Comparison of ENCODE assay signal across 20 mouse cellular contexts in genomic region chr3:22008432-22008831, GRCm38 (mm10).
DNase-seq lines count a peak whose midpoint lies in the region; ATAC-seq and TF ChIP-seq lines count a peak whose summit lies in the region.
"Had no signal": no experiment of that assay in that cellular context is flagged by ENCODE, and none has a peak within 500 bp of the region (broad histone marks: within the 10 kb centered on the region; RNA-seq: fewer than 3 reads in every experiment).

No protein-coding gene starts in this region.

- H3K4me1 ChIP-seq in kidney, adult 2 months (ENCODE audit: control insufficient read depth, insufficient read depth, low read length), result peaks cover 17% of the 10 kb centered on the region; the same call in 1 of the 2 replicates
- no peaks in the 10 kb centered on the region for H3K4me1 ChIP-seq in kidney, embryonic 14.5 days (ENCODE audit: control insufficient read depth, insufficient read depth, low read length)
- peaks cover 6% of the 10 kb centered on the region; the same call in 1 of the 2 replicates for H3K4me1 ChIP-seq in lung, postnatal 0 days (ENCODE audit: insufficient read depth, low read depth, low read length)
- H3K4me1 ChIP-seq in midbrain, postnatal 0 days (ENCODE audit: insufficient read depth, low read length), result no peaks in the 10 kb centered on the region
- H3K4me1 ChIP-seq: embryonic facial prominence, embryonic 13.5 days; forebrain, embryonic 13.5 days; hindbrain, embryonic 13.5 days had no signal

- no peaks in the 10 kb centered on the region for H3K27me3 ChIP-seq in kidney, adult 2 months (replicated peaks; ENCODE audit: control insufficient read depth, insufficient read depth, low read length)
- no peaks in the 10 kb centered on the region for H3K27me3 ChIP-seq in kidney, embryonic 14.5 days (ENCODE audit: control insufficient read depth, insufficient read depth, low read length)
- no peaks in the 10 kb centered on the region for H3K27me3 ChIP-seq in lung, postnatal 0 days (replicated peaks; ENCODE audit: insufficient read depth, low read length)
- no peaks in the 10 kb centered on the region for H3K27me3 ChIP-seq in midbrain, postnatal 0 days (ENCODE audit: insufficient read depth, low read length)
- H3K27me3 ChIP-seq: embryonic facial prominence, embryonic 13.5 days; forebrain, embryonic 13.5 days; heart, embryonic 15.5 days; hindbrain, embryonic 13.5 days had no signal

- TF ChIP-seq EP300 in lung, postnatal 0 days (IDR thresholded peaks at IDR 0.05), result no peak

- peak overlapping the region; percentile 67; the same call in 1 of the 2 replicates for H3K27ac ChIP-seq in kidney, adult 2 months (ENCODE audit: insufficient read depth, low read depth, low read length)
- no peak overlapping the region for H3K27ac ChIP-seq in kidney, embryonic 14.5 days (ENCODE audit: low read depth, low read length)
- H3K27ac ChIP-seq in lung, postnatal 0 days (ENCODE audit: low read length), result no peak overlapping the region
- no peak overlapping the region for H3K27ac ChIP-seq in midbrain, postnatal 0 days (ENCODE audit: low read depth, low read length)
- H3K27ac ChIP-seq: embryonic facial prominence, embryonic 13.5 days; forebrain, embryonic 13.5 days; heart, adult 2 months; heart, embryonic 15.5 days; hindbrain, embryonic 13.5 days had no signal

- no peak overlapping the region for H3K4me2 ChIP-seq in kidney, embryonic 14.5 days (replicated peaks; ENCODE audit: low read depth, low read length)
- H3K4me2 ChIP-seq in lung, postnatal 0 days (replicated peaks; ENCODE audit: low read depth, low read length), result no peak overlapping the region
- no peak overlapping the region for H3K4me2 ChIP-seq in midbrain, postnatal 0 days (ENCODE audit: low read depth, low read length, poor library complexity, severe bottlenecking)
- H3K4me2 ChIP-seq: embryonic facial prominence, embryonic 13.5 days; forebrain, embryonic 13.5 days; heart, embryonic 11.5 days; heart, embryonic 15.5 days; hindbrain, embryonic 13.5 days had no signal

- WGBS in kidney, adult 2 months, result 51% methylated on average over 5 of the region's 5 CpGs
- WGBS in kidney, embryonic 14.5 days, result 80% methylated on average over 5 of the region's 5 CpGs
- 61% methylated on average over 5 of the region's 5 CpGs for WGBS in lung, postnatal 0 days
- WGBS in midbrain, postnatal 0 days, result 94% methylated on average over 5 of the region's 5 CpGs

- ATAC-seq in kidney, embryonic 14.5 days (ENCODE audit: low FRiP score, low TSS enrichment), result no peak
- no peak for ATAC-seq in lung, postnatal 0 days
- peak; percentile 36; the same call in 1 of the 2 replicates for ATAC-seq in megakaryocyte progenitor cell, adult 5-6 weeks (replicated peaks; ENCODE audit: poor library complexity)
- no peak for ATAC-seq in midbrain, postnatal 0 days (ENCODE audit: low FRiP score)
- ATAC-seq: forebrain, embryonic 13.5 days; forebrain, postnatal 0 days had no signal

- TF ChIP-seq POLR2A in kidney, adult 2 months (IDR thresholded peaks at IDR 0.05; ENCODE audit: low read depth, low read length), result no peak

- H3K4me3 ChIP-seq in kidney, adult 2 months (ENCODE audit: insufficient read depth, low read depth, low read length), result no peak overlapping the region
- H3K4me3 ChIP-seq in kidney, embryonic 14.5 days (ENCODE audit: low read length), result no peak overlapping the region
- no peak overlapping the region for H3K4me3 ChIP-seq in lung, postnatal 0 days (ENCODE audit: low read depth, low read length)
- no peak overlapping the region for H3K4me3 ChIP-seq in midbrain, postnatal 0 days (ENCODE audit: low read depth, low read length)
- H3K4me3 ChIP-seq: embryonic facial prominence, embryonic 13.5 days; forebrain, embryonic 13.5 days; heart, adult 2 months; heart, embryonic 15.5 days; hindbrain, embryonic 13.5 days had no signal

- H3K9me3 ChIP-seq in kidney, embryonic 14.5 days (ENCODE audit: control insufficient read depth, low read length), result no peaks in the 10 kb centered on the region
- no peaks in the 10 kb centered on the region for H3K9me3 ChIP-seq in lung, postnatal 0 days (ENCODE audit: low read length)
- no peaks in the 10 kb centered on the region for H3K9me3 ChIP-seq in midbrain, postnatal 0 days (ENCODE audit: low read length)
- H3K9me3 ChIP-seq: embryonic facial prominence, embryonic 13.5 days; forebrain, embryonic 13.5 days; heart, embryonic 15.5 days; hindbrain, embryonic 13.5 days had no signal

- TF ChIP-seq CTCF in kidney, adult 2 months (conservative IDR thresholded peaks at IDR 0.05; ENCODE audit: insufficient read depth, insufficient read length, low read depth, low read length), result no peak
- TF ChIP-seq CTCF in lung, postnatal 0 days (IDR thresholded peaks at IDR 0.05), result no peak
- no peak for TF ChIP-seq CTCF in midbrain, postnatal 0 days (IDR thresholded peaks at IDR 0.05)

- DNase-seq in kidney, adult 2 months, result peak; percentile 80
- peak; percentile 52 for DNase-seq in lung, postnatal 0 days (ENCODE audit: low spot score)
- DNase-seq in lung, postnatal 36 days, result no peak
- no peak for DNase-seq in midbrain, postnatal 0 days (ENCODE audit: low spot score)
- no peak for DNase-seq in adrenal gland, adult 18-20 months (ENCODE audit: low spot score in 2 of 2)
- DNase-seq: adrenal gland, postnatal 10 days; cerebellum, adult 11-12 months; cerebellum, adult 9-10 months; cerebellum, postnatal 25 days; forebrain, postnatal 0 days; gastrocnemius, postnatal 14 days; heart, adult 2 months; heart, postnatal 14 days had no signal

- H3K36me3 ChIP-seq in kidney, adult 2 months (ENCODE audit: control insufficient read depth, insufficient read depth, low read length), result no peaks in the 10 kb centered on the region
- H3K36me3 ChIP-seq in kidney, embryonic 14.5 days (ENCODE audit: control insufficient read depth, insufficient read depth, low read length), result no peaks in the 10 kb centered on the region
- no peaks in the 10 kb centered on the region for H3K36me3 ChIP-seq in lung, postnatal 0 days (ENCODE audit: insufficient read depth, low read length)
- no peaks in the 10 kb centered on the region for H3K36me3 ChIP-seq in midbrain, postnatal 0 days (ENCODE audit: insufficient read depth, low read length)
- H3K36me3 ChIP-seq: embryonic facial prominence, embryonic 13.5 days; heart, embryonic 15.5 days; hindbrain, embryonic 13.5 days had no signal

- no peak overlapping the region for H3K9ac ChIP-seq in kidney, embryonic 14.5 days (ENCODE audit: low read depth, low read length)
- no peak overlapping the region for H3K9ac ChIP-seq in lung, postnatal 0 days (replicated peaks; ENCODE audit: low read depth)
- no peak overlapping the region for H3K9ac ChIP-seq in midbrain, postnatal 0 days (replicated peaks; ENCODE audit: low read length, poor library complexity, severe bottlenecking)
- H3K9ac ChIP-seq: embryonic facial prominence, embryonic 13.5 days; forebrain, embryonic 13.5 days; forebrain, postnatal 0 days; heart, embryonic 15.5 days; hindbrain, embryonic 13.5 days had no signal

Comparison
In these comparisons a context has a peak if more than half of its experiments do, and no peak if none do; other contexts are left out.
1. DNase-seq: peak in kidney, adult 2 months (single experiment) and lung, postnatal 0 days (single experiment); none in lung, postnatal 36 days (single experiment), midbrain, postnatal 0 days (single experiment) and adrenal gland, adult 18-20 months (0 of 2).